Mouse (Mus musculus) liver, adult (tissue): ENCODE data around the gene Urad.

Experiments
- GATA4 ChIP-seq: IDR thresholded peaks from 2 replicates; pipeline ENCODE4 v1.6.1; 2014; ENCODE audit warnings: mild to moderate bottlenecking, low read length; ENCODE audit not compliant: insufficient replicate concordance

Gene Urad

GRCm38 (mm10) chr5:147338967-147339366 lies 16.7 kb upstream of the Urad start:
- TF ChIP-seq GATA4: no peak

- no peak for TF ChIP-seq GATA4
These were observed 10.5 kb upstream of the Urad start for GRCm38 (mm10) chr5:147332711-147333110.

GRCm38 (mm10) chr5:147331547-147331946 lies 9.3 kb upstream of the Urad start:
- no peak for TF ChIP-seq GATA4

GRCm38 (mm10) chr5:147329946-147330345 lies 7.7 kb upstream of the Urad start:
- no peak for TF ChIP-seq GATA4

GRCm38 (mm10) chr5:147327636-147328035 lies 5.4 kb upstream of the Urad start:
- no peak for TF ChIP-seq GATA4

- no peak for TF ChIP-seq GATA4
These were observed 3.7 kb upstream of the Urad start for GRCm38 (mm10) chr5:147325931-147326330.

GRCm38 (mm10) chr5:147323237-147323917 lies 1.1 kb upstream of the Urad start:
- no peak for TF ChIP-seq GATA4

- TF ChIP-seq GATA4: no peak
These were observed 2.6 kb downstream of the Urad start for GRCm38 (mm10) chr5:147319653-147320052.

GRCm38 (mm10) chr5:147317991-147318390 lies 4.2 kb downstream of the Urad start:
- no peak for TF ChIP-seq GATA4

- no peak for TF ChIP-seq GATA4
These were observed 4.9 kb downstream of the Urad start for GRCm38 (mm10) chr5:147317321-147317720.

GRCm38 (mm10) chr5:147315432-147316075 lies 6.7 kb downstream of the Urad start:
- no peak for TF ChIP-seq GATA4

GRCm38 (mm10) chr5:147314646-147315431 lies 7.4 kb downstream of the Urad start:
- TF ChIP-seq GATA4: no peak

GRCm38 (mm10) chr5:147312830-147313685 lies 9.2 kb downstream of the Urad start:
- TF ChIP-seq GATA4: no peak

- TF ChIP-seq GATA4: no peak
These were observed 12.5 kb downstream of the Urad start for GRCm38 (mm10) chr5:147309786-147310185.

- TF ChIP-seq GATA4: no peak
These were observed 13.8 kb downstream of the Urad start for GRCm38 (mm10) chr5:147308451-147308850.
